Mouse (Mus musculus): ENCODE data around the gene Lhfp.

The Lhfp gene

DNA sequence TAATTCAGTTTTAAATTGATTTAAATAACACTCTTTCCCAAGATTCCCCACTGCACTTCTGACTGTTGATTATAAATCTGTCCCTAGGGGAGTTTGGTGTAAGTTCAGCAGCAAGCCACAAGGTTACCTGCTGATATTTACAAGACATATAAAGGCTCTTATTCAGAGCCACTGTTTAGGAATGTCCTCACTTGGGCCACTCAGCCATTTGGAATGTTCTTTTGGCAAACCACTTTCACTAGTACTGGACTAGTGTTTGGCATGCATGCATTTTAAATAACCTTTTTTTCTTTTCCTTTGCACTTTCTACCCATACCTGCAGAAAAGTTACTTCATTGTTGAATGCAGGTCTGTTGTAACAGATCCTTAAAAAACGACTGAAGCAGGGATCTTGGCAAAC is 109.8 kb downstream of the Lhfp start:
- no peak for DNase-seq (ENCODE audit: low read depth, low spot score)

DNA sequence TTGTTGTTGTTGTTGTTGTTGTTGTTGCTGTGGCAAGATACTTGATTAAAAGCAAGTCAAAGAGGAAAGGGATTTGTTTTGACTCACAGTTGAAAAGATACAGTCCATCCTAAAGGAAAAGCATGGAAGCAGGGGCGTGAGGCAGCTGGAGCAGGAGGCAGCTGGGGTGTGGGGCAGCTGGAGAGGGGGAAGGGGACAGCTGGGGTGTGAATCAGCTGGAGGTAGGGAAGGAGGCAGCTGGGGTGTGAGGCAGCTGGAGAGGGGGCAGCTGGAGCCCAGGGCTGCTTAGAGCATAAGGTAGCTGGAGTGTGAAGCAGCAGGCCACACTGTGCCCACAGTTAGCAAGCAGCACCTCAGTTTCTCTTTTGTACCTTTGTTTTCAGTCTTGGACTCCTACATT is 110.3 kb downstream of the Lhfp start:
- DNase-seq (ENCODE audit: low read depth, low spot score), result no peak

DNA sequence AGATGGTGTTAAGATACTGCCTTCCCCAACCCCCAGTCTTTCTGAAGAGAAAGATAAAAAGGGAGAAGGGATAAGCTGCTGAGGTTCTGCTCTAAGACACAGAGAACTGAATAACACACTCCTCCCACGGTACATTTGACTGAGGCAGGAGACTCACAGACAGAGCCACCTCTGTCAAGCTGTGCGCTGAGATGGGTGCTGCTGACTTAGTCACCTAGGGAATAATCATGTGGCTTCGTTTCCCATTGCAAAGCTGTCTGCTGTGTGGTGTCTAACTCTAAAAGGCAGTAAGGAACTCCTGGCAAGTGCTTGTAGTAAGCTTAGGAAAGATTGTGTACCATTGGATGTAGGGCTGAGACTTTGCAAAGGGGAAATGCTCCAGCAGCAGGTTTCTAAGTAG is 120.6 kb downstream of the Lhfp start:
- no peak for DNase-seq (ENCODE audit: low read depth, low spot score)

DNA sequence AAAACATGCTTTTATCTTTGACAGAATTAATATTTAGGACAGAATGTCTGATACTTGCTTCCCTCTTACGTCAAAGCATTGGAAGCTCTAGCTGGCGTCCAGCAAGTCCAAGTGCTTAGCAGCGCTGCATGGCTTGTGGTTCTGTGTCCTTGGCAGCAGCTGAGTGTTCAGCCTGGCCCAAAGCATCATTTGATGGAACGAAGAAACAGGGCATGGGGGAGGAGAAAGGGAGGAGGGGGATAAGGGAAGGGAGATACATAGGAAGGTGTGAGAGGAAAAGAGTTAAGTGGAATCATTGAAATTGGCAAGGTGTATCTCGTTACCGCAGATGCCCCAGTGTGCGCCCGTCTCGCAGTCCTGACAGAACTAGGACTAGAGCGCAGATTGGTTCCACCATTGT is 124.0 kb downstream of the Lhfp start:
- no peak for DNase-seq (ENCODE audit: low read depth, low spot score)

DNA sequence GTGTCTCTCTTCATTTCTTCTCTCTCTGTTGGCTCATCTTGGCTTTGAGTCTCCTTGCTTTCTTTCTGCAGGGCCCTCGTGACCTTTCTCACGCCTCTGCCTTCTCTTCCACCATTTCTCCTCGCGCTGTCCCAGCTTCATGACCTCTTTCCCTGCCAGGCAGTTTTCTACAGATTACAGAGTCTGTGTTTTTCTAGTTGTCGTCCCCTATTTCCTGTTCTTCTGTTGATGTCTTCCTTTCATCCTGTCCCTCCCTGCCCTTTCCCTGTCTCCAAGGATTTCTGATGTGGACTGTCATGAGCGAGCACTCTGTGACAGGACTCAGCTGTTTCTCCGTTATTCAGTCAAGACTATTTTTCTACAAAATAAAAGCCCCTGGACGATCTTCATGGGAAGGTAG is 124.7 kb downstream of the Lhfp start:
- DNase-seq (ENCODE audit: low read depth, low spot score), result no peak

DNA sequence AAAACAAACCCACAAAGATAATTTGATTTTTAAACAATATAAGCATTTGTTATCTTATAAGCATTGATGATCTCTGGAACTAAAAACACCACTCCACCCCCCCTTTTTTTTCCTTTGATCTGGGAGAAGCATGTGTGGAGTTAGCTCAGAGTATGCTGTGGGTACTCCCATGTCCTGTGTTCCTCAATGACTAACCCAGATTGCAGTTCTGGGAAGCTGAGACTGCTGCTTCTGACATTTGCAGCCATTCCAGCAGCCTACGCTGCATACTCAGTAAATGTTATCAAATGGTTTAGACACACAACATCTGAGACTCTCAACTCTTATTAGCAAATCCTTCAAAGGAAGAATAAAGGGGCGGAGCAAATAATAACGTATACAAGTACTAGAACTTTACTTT is 128.2 kb downstream of the Lhfp start:
- no peak for DNase-seq (ENCODE audit: low read depth, low spot score)

DNA sequence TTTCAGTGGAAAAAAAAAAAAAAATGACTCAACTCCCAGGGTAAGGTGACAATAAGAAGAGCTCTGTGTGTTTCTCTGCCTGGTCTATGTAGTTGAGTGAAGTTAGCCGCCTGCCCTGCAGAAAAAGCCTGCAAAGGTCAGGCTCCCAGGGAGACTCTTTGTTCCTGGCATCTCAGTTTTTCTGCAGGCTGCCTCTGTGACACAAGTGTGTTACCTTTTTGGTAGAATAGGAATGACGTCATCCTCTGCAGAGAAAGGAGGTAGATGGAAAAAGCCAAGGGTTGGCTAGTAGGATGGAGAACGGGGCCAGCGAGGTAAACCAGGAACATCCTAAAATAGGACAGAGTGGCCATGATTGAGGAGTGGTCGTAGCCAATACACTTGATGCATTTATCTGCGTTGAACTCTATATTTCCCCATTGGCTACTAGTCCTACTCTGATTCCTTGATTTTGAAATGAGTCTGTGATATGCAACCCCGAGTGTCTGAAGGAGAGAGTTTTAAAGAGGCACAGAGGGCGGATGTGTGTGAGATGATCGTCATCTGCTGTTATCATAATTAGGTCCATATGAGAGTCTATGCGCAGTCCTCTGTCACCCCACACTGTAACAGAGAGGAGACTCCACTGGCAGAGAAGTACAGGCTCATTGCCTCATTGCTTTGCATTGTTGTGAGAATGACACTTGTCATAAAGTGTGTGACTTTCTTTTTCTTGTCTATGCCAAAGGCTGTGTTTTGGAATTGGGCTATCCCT is 132.2 kb downstream of the Lhfp start:
- no peak for DNase-seq (ENCODE audit: low read depth, low spot score)

DNA sequence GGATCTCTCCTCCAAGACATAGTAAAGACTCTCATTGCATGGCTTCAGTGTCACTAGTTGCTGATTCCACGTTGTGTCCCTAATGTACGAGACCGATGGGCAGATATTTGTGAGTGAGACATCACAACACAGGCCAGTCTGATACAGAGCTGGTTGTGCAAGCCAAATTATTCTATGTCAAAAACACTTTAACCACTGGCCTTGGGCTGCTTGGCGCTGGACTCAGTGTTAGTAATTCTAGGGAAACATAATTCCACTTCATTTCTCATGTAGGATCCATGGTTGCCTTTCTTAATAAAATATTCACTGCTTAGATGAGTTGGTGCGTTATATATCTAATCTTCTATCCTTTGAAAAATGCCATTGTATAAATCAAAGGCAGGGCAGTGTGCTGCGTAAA is 138.6 kb downstream of the Lhfp start:
- no peak for DNase-seq (ENCODE audit: low read depth, low spot score)

DNA sequence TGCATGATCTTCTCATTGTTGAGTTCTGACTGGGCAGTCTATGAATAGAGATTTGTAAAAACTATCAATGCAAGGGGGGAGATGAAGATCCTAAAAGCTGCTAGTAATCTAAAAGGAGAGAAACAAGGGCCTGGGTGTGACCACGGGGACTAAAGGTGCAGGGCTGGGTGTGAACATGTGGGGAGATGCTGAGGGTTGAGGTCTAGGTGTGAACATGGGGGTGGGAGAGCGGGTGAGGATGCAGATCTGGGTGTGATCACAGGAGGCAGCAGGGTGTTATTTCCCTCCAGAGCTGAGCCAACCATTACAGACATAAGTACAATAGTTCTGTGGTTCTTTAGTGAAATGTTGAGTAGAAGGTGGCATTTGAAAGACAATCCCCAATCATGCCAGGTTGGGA is 144.1 kb downstream of the Lhfp start:
- no peak for DNase-seq (ENCODE audit: low read depth, low spot score)

DNA sequence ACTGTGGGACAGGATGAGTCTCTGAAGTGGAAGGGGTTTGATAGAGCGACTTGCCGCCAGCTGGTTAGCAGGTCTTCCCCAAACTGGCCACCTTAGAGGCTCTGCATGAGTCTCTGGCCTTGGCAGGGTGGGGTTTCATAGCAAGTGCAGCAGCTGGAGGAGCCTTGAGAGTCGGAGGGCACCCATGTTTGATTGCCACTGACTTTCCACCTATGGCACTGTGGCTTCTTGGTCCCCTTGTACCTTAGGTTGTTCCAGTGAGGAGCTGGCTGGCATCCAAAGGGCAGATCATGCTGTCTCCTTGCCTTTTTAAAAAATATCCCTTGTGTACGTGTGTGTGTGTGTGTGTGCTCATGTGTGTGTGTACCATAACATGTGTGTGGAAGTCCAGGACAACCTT is 152.1 kb downstream of the Lhfp start:
- DNase-seq (ENCODE audit: low read depth, low spot score), result no peak

DNA sequence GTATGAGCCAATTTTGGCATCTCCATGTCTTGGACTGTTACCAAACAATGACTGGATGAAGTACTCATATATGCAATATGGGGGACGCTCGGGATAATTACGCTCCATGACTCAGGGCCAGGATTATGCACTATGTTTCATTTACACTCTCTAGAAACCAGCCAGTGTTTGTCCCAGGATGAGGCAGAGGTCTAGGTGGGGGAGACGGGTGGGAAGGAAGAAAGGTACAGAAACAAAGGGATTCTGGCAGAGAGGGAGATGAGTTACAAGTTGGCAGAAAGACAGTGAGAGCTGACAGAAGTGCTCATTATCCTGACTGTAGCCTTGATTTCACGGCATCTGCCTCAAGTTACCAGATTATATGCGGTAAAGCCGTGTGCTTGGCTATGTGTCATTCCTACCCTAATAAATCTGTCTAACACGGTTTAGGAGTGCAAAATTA is 154.4 kb downstream of the Lhfp start:
- DNase-seq (ENCODE audit: low read depth, low spot score), result no peak

DNA sequence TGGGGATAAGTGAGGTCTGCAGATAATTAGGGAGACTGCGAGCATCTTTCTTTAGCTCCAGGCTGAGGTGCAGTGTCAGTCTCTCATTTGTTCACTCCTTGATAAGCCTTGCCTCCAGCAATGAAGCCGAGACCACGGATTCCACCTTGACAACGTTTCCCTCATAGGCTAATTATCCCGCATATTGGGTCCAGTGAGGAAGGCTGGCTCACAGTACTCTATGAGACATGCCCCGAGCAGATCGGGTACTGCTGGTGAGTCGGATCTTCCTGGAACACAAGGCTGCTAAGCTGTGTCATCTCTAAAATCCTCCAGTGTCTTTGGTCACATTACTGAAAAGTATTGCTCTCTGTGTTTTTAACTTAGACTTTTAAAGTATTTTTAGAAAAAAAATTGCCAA is 158.8 kb downstream of the Lhfp start:
- DNase-seq (ENCODE audit: low read depth, low spot score), result no peak

DNA sequence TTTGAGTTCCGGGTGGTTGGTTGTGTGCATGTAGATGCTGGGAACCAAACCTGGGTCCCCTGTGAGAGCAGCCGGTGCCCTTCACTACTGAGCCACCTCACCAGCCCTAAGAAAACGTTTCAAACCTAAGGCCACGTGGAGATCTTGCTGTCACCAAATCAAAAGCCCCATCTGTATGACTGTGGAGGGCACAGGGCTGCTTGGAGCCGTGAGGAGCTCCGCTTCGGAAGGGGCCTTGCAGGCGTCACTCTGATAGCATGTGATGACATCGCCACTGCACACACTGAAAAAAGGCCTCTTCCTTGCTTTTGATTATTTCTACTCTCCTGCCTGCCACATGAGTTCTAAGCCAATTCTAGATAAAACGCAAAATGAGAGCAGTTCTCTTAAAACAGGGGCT is 159.5 kb downstream of the Lhfp start:
- DNase-seq (ENCODE audit: low read depth, low spot score), result no peak

DNA sequence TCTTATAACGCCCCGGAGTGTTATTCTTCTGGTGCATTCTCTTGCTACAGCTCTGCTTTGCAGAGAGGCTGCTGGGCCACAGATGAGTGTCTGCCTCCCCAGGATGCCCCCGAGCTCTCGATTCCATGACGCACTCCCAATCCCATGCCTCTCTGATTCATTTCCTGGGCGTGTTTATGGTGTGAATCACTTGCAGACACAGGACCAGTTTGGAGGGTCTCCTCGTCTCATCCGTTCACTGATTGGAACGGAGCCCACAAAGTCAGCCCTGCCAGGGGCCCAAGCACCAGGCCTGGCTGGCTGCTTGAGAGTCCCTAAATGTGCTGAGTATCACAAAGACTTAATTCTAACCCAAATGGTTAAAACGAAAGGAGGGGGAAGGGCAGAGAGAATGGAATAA is 160.3 kb downstream of the Lhfp start:
- DNase-seq (ENCODE audit: low read depth, low spot score), result no peak

DNA sequence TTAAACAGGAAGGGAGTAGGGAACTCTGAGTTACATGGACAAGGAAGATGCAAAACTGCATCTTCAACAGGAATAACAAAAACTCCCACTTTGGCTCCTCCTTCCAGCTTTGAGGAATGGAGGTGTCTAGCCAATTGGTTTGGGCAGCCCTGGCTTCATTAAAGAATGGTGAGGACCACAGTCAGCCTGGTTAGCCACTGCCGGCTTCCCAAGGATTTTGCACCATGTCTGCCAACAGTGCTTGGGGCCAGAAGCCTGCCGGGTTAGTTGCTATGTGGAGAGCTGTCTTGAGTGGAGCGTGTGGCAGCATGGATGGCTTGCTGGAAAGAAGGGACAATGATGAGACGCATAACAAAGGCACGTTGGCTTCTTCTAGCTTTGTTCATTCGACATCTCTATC is 160.9 kb downstream of the Lhfp start:
- DNase-seq (ENCODE audit: low read depth, low spot score), result no peak

DNA sequence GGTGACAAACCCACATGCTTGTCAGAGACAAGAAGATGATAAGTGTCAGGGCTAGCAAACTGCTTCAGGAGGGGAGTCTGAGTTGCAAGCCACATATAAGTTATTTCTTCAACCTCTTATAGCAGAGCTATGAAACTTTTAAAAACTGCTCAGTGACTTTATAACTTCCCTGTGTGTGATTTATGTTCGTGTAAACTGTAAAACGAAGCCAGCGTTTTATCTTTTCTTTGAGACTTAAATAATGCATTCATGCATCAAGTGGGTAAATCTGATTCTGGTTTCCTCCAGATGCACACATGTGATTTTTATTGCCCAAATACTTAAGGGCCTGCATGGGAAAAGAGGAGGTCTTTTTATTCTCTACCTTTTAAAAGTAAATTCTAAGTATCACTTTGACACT is 161.4 kb downstream of the Lhfp start:
- no peak for DNase-seq (ENCODE audit: low read depth, low spot score)

DNA sequence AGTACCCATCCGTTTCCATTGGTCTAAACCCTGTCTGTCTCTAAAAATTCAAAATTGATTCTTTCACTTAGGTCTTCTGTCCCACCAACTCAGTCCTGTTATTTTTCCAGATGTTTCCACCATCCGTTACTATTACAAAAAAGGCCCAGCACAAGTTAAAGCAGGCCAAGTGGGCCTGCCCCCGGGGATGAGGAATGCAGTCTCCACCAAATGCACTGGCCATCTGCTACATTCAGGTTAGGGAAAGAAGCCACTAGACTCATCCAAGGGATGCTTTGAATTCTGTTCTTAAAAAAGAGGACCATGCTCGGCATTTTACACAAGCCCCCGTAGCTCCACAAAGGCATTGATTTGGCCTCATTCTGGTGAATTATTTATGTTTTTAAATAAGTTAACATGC is 162.3 kb downstream of the Lhfp start:
- no peak for DNase-seq (ENCODE audit: low read depth, low spot score)

DNA sequence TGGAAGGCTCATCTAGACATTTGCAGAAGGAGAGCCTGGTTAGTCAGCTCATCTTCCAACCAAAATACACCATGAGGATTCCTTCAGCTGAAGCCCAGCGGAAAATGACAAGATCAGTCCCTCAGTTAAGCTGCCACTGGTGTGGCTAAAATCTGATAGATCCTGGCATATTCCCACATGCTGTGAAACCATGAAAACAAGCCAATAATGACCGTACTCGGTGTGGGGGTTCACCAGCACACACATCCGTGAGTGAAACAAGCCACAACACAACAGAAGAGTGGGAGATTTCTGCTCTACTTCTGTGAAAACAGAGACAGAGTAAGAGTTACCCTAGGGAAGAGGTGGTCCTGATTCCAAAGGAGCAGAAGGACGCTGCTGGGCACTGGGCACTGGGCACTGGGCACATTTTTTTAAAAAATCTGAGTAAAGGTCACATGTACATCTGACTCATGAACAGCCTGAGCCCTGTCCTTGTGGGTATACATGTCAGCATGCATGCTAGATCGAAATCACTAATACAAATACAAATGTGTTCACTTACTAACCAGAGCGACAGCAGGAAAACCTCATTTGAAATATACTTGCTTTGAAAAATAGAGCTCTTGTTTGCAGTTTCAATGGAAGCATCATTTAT is 163.1 kb downstream of the Lhfp start:
- DNase-seq (ENCODE audit: low read depth, low spot score), result no peak

DNA sequence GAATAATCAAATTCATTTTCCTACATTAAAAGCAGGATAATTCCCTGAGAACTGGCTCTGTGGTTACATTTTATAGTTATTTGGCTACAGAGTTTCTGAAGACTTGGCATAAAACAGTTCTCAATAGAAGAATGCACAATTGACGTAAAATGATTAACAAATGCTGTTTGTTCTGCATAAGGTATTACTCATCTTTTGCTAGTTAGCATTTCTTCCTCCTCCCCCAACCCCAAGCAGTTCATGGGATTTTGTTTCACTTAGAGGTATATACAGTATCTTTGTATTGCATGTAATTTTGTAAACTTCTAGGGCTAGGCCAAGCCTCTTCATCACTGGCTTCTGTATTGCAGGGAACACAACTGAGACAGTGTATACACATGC is 163.6 kb downstream of the Lhfp start:
- no peak for DNase-seq (ENCODE audit: low read depth, low spot score)

DNA sequence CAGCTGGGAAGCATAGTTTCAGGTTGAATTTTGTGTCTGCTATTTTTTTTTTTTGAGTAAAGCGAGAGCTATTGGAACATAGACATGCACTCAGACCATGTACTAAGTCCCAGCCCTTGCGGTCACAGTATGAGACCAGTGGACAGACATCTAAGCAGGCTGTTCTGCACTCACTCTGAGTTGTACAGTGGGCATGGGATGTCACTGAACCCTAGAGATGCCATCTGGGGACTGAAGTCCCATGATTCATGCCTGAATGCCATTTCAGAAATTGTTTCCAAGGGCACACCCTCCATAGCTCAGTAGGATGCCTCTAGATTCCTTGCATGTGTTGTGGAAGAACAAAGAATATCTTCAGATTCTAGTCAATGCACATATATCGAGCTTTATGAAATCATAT is 164.4 kb downstream of the Lhfp start:
- no peak for DNase-seq (ENCODE audit: low read depth, low spot score)

DNA sequence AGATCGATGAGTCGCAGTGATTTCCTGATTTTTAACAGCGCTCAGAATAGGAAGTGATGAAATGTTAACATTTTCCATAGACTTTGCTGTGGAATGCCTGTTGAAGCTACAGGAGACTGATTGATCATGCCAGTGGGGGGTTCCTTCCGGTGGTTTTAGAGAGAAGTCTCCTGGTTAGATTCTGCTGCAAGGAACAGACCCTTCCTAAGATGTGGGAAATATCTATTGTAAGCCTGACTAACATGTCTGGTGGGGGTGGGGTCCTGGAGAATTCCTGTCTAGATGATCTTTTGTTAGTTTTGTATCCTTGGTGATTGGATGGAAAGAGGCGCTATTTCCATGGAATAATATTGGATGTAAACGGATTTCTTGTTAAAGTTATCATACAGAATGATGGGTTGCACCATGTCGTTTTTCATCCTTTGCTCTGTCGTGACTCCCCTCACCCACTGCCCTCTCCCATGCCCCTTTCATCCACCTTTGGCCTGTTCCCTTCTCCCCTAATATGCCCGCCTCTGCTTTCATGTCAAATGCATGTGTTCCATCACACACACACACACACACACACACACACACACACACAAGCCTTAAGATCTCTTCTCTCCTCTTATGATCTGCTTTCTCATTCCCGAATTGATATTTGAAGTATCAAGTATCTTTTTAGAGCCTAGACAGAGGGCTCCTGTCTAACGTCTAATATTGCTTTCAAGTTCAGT is 165.3 kb downstream of the Lhfp start:
- no peak for DNase-seq (ENCODE audit: low read depth, low spot score)

DNA sequence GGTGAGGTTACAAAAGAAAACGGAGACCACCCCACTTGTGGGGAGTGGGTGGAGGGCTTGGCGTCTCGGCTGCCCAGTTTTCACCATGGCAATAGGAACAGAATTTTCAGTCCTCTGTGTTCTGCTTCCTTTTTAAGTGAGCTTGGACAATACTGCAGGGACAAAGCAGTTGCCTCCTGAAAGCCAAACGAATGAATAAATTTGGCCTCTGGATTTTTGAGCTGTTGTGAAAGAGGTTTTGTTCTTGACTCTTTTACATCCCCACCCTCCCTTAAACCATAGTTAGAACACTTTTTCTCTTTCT is 165.8 kb downstream of the Lhfp start:
- no peak for DNase-seq (ENCODE audit: low read depth, low spot score)

Measured in embryo, embryonic 11.5 days (tissue).